Mouse (Mus musculus) kidney, postnatal 0 days (tissue): ENCODE results near the gene Zfp513. TPM values are rescaled to one million over a fixed set of nuclear protein-coding genes. Genes with fewer than 3 reads are reported as not detected.
"Not testable (repeated sequence)": the region's sequence is repeated elsewhere in the genome, so short reads cannot be mapped to it uniquely, and the experiment has no call there.

Source experiments
- ATAC-seq: fragments of 200-750 bp; cut with Nextera tagmentation; replicated peaks from 2 replicates; pipeline ENCODE4 v1.8.0; 2017; ENCODE audit warnings: low read depth, moderate number of reproducible peaks, moderate TSS enrichment, moderate library complexity; ENCODE audit not compliant: low FRiP score
- DNase-seq: peaks from one replicate; pipeline ENCODE4 v3.0.0-alpha.2; 2016; ENCODE audit warnings: low spot score
- H3K27ac ChIP-seq: fragments of 300-500 bp; sonication (generic); 2 replicates; pipeline ENCODE4 v1.5.1; 2014; ENCODE audit warnings: mild to moderate bottlenecking
- H3K27me3 ChIP-seq: fragments of 300-500 bp; sonication (generic); 2 replicates; pipeline ENCODE4 v1.6.1; 2014; ENCODE audit warnings: low read length, mixed read lengths; ENCODE audit not compliant: insufficient read depth
- H3K36me3 ChIP-seq: fragments of 300-500 bp; sonication (generic); 2 replicates; pipeline ENCODE4 v1.6.1; 2014; ENCODE audit warnings: low read length, mixed read lengths; ENCODE audit not compliant: insufficient read depth
- H3K4me1 ChIP-seq: fragments of 300-500 bp; sonication (generic); replicated peaks from 2 replicates; pipeline ENCODE4 v1.6.1; 2014; ENCODE audit warnings: antibody characterized with exemption, low read length, mixed read lengths; ENCODE audit not compliant: insufficient read depth
- H3K4me2 ChIP-seq: fragments of 300-500 bp; sonication (generic); 2 replicates; pipeline ENCODE4 v1.6.1; 2014; ENCODE audit warnings: mild to moderate bottlenecking, low read length, moderate library complexity, mixed read lengths
- H3K4me3 ChIP-seq: fragments of 300-500 bp; sonication (generic); replicated peaks from 2 replicates; pipeline ENCODE4 v1.5.1; 2014; ENCODE audit warnings: low read depth, low read length
- H3K9ac ChIP-seq: fragments of 300-500 bp; sonication (generic); 2 replicates; pipeline ENCODE4 v1.6.1; 2014; ENCODE audit warnings: low read depth, low read length
- H3K9me3 ChIP-seq: fragments of 300-500 bp; sonication (generic); replicated peaks from 2 replicates; pipeline ENCODE4 v1.6.1; 2016; ENCODE audit warnings: low read length, inconsistent platforms, mixed read lengths
- CTCF ChIP-seq: IDR thresholded peaks from 2 replicates; pipeline ENCODE4 v1.5.1; 2016; ENCODE audit warnings: antibody characterized with exemption, low read depth, mild to moderate bottlenecking, moderate library complexity
- WGBS: fragments of 180-500 bp; shearing (Covaris S2); extraction: QIAGEN DNeasy Blood & Tissue Kit; methylation state at CpG from one replicate; pipeline ENCODE4 v1.1.7; 2014; 5-methylcytosine and 5-hydroxymethylcytosine counted together
- polyA plus RNA-seq: library from polyadenylated mRNA; unstranded; fragments of >200 nt; fragmentation: Nextera tagmentation; extraction: Ambion mirVana; gene quantifications from 2 replicates; pipeline ENCODE4 v1.2.1, GENCODE M21; 2015

Gene Zfp513
- polyA plus RNA-seq, 1 experiment from 2014 or later = 8.9 TPM

DNA sequence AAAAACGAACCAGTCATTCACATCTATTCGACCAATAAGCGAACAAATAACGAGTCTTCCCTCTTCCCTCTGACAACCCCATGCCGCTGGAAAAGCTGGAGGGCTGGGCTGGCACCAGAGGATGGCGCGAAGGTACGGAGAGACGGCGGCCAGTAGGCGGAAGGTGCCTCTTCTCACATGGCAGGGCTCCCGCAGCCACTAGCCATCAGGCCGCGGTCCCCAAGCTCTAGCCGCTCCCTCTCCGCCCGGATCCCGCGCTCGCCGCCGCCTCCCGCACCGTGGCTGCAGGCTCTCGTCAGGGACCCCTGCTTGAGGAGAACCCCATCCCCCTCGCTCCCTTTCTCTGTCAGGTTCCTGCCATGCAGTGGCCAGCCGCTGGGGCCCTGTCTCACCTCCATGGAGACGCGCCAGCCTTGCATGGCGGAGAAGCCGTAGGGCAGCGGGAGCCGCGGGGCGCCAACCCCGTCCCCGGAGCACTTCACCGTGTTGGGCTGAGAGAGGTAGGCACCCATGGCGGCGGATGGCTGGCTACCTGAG, 17.9 kb upstream of the Zfp513 start:
- TF ChIP-seq CTCF = no peak
- DNase-seq (peak; percentile 57), ATAC-seq (peak; percentile 76)
- H3K27ac ChIP-seq = peak overlapping the region; percentile 93
- no peaks in the 10 kb centered on the region for H3K9me3 ChIP-seq
- WGBS = under 1% methylated on average over 40 of the region's 40 CpGs
- H3K4me2 ChIP-seq = peak overlapping the region; percentile 85
- H3K9ac ChIP-seq = peak overlapping the region; percentile 81
- H3K27me3 ChIP-seq = no peaks in the 10 kb centered on the region
- H3K36me3 ChIP-seq = no peaks in the 10 kb centered on the region
- H3K4me1 ChIP-seq = no peaks in the 10 kb centered on the region
- peak overlapping the region; percentile 89 for H3K4me3 ChIP-seq

GRCm38 (mm10) chr5:31219474-31219873, 17.4 kb upstream of the Zfp513 start:
- Histone ChIP-seq H3K9ac (peak overlapping the region; percentile 81), H3K4me3 (peak overlapping the region; percentile 89), H3K27ac (0 out of 2 replicates have a peak overlapping the region, but pooled peaks have one; percentile 93), H3K4me1 (no peaks in the 10 kb centered on the region), H3K36me3 (no peaks in the 10 kb centered on the region), H3K27me3 (no peaks in the 10 kb centered on the region), H3K4me2 (peak overlapping the region; percentile 85), H3K9me3 (no peaks in the 10 kb centered on the region)
- no peak for TF ChIP-seq CTCF
- WGBS = 1% methylated on average over 11 of the region's 11 CpGs
- ATAC-seq (no peak), DNase-seq (no peak)

GRCm38 (mm10) chr5:31219070-31219469, 17.0 kb upstream of the Zfp513 start:
- Histone ChIP-seq H3K36me3 (no peaks in the 10 kb centered on the region), H3K27me3 (no peaks in the 10 kb centered on the region), H3K4me3 (peak overlapping the region; percentile 89), H3K27ac (no peak overlapping the region), H3K9me3 (no peaks in the 10 kb centered on the region), H3K9ac (no peak overlapping the region), H3K4me1 (no peaks in the 10 kb centered on the region), H3K4me2 (peak overlapping the region; percentile 85)
- WGBS = 0% methylated on average over 2 of the region's 2 CpGs
- ATAC-seq (no peak), DNase-seq (peak; percentile 50)
- TF ChIP-seq CTCF = peak; percentile 57

DNA sequence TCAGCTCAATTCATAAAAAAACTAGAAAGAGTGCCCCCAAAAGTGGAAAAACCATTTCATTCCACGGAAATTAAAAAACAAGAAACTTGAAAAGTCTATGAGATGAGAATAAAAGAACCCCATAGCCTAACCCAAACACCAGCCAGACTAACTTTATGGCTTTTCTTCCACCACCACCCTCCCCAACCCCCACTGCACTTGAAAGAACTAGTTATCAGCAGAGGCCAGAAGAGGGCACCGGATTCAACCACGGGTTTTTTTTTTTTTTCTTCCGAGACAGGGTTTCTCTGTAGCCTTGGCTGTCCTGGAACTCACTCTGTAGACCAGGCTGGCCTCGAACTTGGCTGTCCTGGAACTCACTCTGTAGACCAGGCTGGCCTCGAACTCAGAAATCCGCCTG, 16.2 kb upstream of the Zfp513 start:
- Histone ChIP-seq H3K36me3 (no peaks in the 10 kb centered on the region), H3K9me3 (no peaks in the 10 kb centered on the region), H3K27me3 (no peaks in the 10 kb centered on the region), H3K4me1 (no peaks in the 10 kb centered on the region), H3K4me2 (no peak overlapping the region), H3K9ac (no peak overlapping the region), H3K27ac (no peak overlapping the region), H3K4me3 (no peak overlapping the region)
- no peak for DNase-seq
- no peak for TF ChIP-seq CTCF
- 57% methylated on average over 6 of the region's 7 CpGs for WGBS
- no peak for ATAC-seq

DNA sequence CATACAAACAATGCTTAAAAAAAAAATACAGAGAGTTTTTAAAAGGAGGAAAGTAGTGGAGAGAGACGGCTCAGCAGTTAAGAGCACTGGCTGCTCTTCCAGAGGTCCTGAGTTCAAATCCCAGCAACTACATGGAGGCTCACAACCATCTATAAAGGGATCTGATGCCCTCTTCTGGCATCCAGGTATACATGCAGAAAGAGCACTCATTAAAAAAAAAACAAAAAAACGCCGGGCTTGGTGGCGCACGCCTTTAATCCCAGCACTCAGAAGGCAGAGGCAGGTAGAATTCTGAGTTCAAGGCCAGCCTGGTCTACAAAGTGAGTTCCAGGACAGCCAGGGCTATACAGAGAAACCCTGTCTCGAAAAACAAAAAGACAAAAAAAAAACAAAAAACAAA, 14.5 kb upstream of the Zfp513 start:
- ATAC-seq, H3K9ac ChIP-seq, H3K27ac ChIP-seq, H3K4me3 ChIP-seq, H3K36me3 ChIP-seq, H3K9me3 ChIP-seq, H3K4me2 ChIP-seq, H3K27me3 ChIP-seq, H3K4me1 ChIP-seq, DNase-seq: not testable (repeated sequence)
- 87% methylated on average over 6 of the region's 6 CpGs for WGBS

DNA sequence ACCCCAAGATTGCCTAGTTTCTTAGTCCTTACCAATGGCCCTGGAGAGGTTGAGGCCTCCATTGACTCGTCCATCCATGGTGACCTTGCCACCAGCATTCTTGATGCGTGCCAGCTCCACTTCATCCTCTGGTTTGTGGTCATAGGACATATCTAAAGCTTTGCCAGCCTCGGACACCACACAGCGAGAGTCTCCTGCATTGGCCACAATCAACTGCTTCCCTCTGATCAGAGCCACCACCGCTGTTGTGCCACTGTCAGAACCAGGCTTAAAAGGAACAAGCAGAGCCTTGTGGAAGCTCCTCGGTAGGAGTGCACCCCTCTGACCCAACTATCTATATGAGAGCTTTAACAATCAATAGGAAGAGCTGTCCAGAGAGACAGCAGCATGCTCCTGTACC, 2.3 kb upstream of the Zfp513 start:
- Histone ChIP-seq H3K27ac (no peak overlapping the region), H3K4me2 (no peak overlapping the region), H3K4me1 (peaks cover 9% of the 10 kb centered on the region; the same call in 1 of the 2 replicates), H3K4me3 (no peak overlapping the region), H3K9ac (no peak overlapping the region), H3K9me3 (0 out of 2 replicates have a peak, but pooled peaks cover 3% of the 10 kb centered on the region), H3K36me3 (peaks cover 22% of the 10 kb centered on the region), H3K27me3 (no peaks in the 10 kb centered on the region)
- ATAC-seq = no peak
- no peak for TF ChIP-seq CTCF
- DNase-seq = no peak
- WGBS = 93% methylated on average over 6 of the region's 6 CpGs

GRCm38 (mm10) chr5:31203866-31204265, 1.8 kb upstream of the Zfp513 start:
- Histone ChIP-seq H3K9me3 (0 out of 2 replicates have a peak, but pooled peaks cover 3% of the 10 kb centered on the region), H3K4me3 (no peak overlapping the region), H3K4me1 (peaks cover 9% of the 10 kb centered on the region; the same call in 1 of the 2 replicates), H3K27me3 (no peaks in the 10 kb centered on the region), H3K4me2 (no peak overlapping the region), H3K27ac (no peak overlapping the region), H3K36me3 (peaks cover 28% of the 10 kb centered on the region), H3K9ac (no peak overlapping the region)
- DNase-seq (no peak), ATAC-seq (no peak)
- TF ChIP-seq CTCF = no peak
- WGBS = 91% methylated on average over 2 of the region's 2 CpGs
